Mouse (Mus musculus): ENCODE data around the gene Tmem189. TPM values are rescaled to one million over a fixed set of nuclear protein-coding genes. Genes with fewer than 3 reads are reported as not detected.

Tmem189 gene
- polyA plus RNA-seq, 1 experiment from 2014 or later: 35.5 TPM

DNA sequence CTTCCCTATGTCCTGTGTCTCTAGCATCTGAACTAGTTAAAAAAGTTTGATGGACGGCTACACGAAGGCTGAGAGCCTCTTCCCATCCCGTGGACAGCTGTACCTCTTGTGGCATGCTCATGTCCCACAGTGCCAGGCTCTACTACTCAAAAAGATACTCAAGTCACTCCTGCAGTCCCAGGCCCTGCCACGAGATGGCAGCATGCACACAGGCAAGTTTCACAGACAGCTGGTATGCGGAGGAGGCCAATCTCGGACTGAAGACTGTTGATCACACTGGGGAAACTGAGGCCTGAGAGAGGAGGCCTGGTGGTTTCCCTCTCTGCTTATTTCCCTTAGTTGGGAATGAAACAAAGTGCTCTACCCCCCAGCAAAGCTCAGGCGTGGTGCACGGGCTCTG is 4.5 kb downstream of the Tmem189 start:
- 5% methylated on average over 8 of the region's 8 CpGs for WGBS

GRCm38 (mm10) chr2:167683721-167684120 is 5.9 kb downstream of the Tmem189 start:
- Histone ChIP-seq H3K4me3 (ENCODE audit: low read depth, low read length) (no peak overlapping the region), H3K4me1 (ENCODE audit: control insufficient read depth, insufficient read depth, low read length) (no peaks in the 10 kb centered on the region), H3K9me3 (ENCODE audit: control insufficient read depth, low read length) (no peaks in the 10 kb centered on the region), H3K27me3 (ENCODE audit: control insufficient read depth, insufficient read depth, low read length) (peaks cover 7% of the 10 kb centered on the region; the same call in 1 of the 2 replicates), H3K36me3 (ENCODE audit: control insufficient read depth, insufficient read depth, low read length) (no peaks in the 10 kb centered on the region), H3K4me2 (ENCODE audit: low read depth, severe bottlenecking) (no peak overlapping the region), H3K27ac (replicated peaks; ENCODE audit: low read depth, low read length) (no peak overlapping the region), H3K9ac (ENCODE audit: low read length) (no peak overlapping the region)
- no peak for DNase-seq (ENCODE audit: low spot score)
- WGBS: 84% methylated on average over 3 of the region's 3 CpGs
- ATAC-seq (ENCODE audit: insufficient number of reproducible peaks, low FRiP score, low TSS enrichment, low read depth): no peak

More for the DNA sequence above, 4.5 kb downstream of the Tmem189 start:
- H3K27me3 ChIP-seq (ENCODE audit: control insufficient read depth, insufficient read depth, low read length): peaks cover 15% of the 10 kb centered on the region
- no peaks in the 10 kb centered on the region for H3K36me3 ChIP-seq (ENCODE audit: control insufficient read depth, insufficient read depth, low read length)
- H3K4me3 ChIP-seq (ENCODE audit: low read depth, low read length): no peak overlapping the region
- no peak overlapping the region for H3K4me2 ChIP-seq (ENCODE audit: low read depth, severe bottlenecking)
- no peak overlapping the region for H3K9ac ChIP-seq (ENCODE audit: low read length)
- no peak for ATAC-seq (ENCODE audit: insufficient number of reproducible peaks, low FRiP score, low TSS enrichment, low read depth)
- H3K27ac ChIP-seq (replicated peaks; ENCODE audit: low read depth, low read length): no peak overlapping the region
- DNase-seq (ENCODE audit: low spot score): peak; percentile 99
- H3K9me3 ChIP-seq (ENCODE audit: control insufficient read depth, low read length): no peaks in the 10 kb centered on the region
- peaks cover 9% of the 10 kb centered on the region; the same call in 1 of the 2 replicates for H3K4me1 ChIP-seq (ENCODE audit: control insufficient read depth, insufficient read depth, low read length)

- Histone ChIP-seq H3K9me3 (ENCODE audit: control insufficient read depth, low read length) (no peaks in the 10 kb centered on the region), H3K36me3 (ENCODE audit: control insufficient read depth, insufficient read depth, low read length) (no peaks in the 10 kb centered on the region), H3K9ac (ENCODE audit: low read length) (no peak overlapping the region), H3K4me2 (ENCODE audit: low read depth, severe bottlenecking) (no peak overlapping the region), H3K4me3 (ENCODE audit: low read depth, low read length) (no peak overlapping the region), H3K4me1 (ENCODE audit: control insufficient read depth, insufficient read depth, low read length) (no peaks in the 10 kb centered on the region), H3K27ac (replicated peaks; ENCODE audit: low read depth, low read length) (no peak overlapping the region), H3K27me3 (ENCODE audit: control insufficient read depth, insufficient read depth, low read length) (0 out of 2 replicates have a peak, but pooled peaks cover 1% of the 10 kb centered on the region)
- 48% methylated on average over 5 of the region's 5 CpGs for WGBS
- DNase-seq (ENCODE audit: low spot score): peak; percentile 71
- no peak for ATAC-seq (ENCODE audit: insufficient number of reproducible peaks, low FRiP score, low TSS enrichment, low read depth)
Measured at GRCm38 (mm10) chr2:167680657-167681056, 9.0 kb downstream of the Tmem189 start.

- Histone ChIP-seq H3K27ac (replicated peaks; ENCODE audit: low read depth, low read length) (no peak overlapping the region), H3K27me3 (ENCODE audit: control insufficient read depth, insufficient read depth, low read length) (no peaks in the 10 kb centered on the region), H3K9me3 (ENCODE audit: control insufficient read depth, low read length) (no peaks in the 10 kb centered on the region), H3K4me3 (ENCODE audit: low read depth, low read length) (no peak overlapping the region), H3K36me3 (ENCODE audit: control insufficient read depth, insufficient read depth, low read length) (no peaks in the 10 kb centered on the region), H3K9ac (ENCODE audit: low read length) (no peak overlapping the region), H3K4me2 (ENCODE audit: low read depth, severe bottlenecking) (no peak overlapping the region), H3K4me1 (ENCODE audit: control insufficient read depth, insufficient read depth, low read length) (no peaks in the 10 kb centered on the region)
- peak; percentile 89 for DNase-seq (ENCODE audit: low spot score)
- 3% methylated on average over 13 of the region's 13 CpGs for WGBS
- ATAC-seq (ENCODE audit: insufficient number of reproducible peaks, low FRiP score, low TSS enrichment, low read depth): peak; percentile 52
Measured at GRCm38 (mm10) chr2:167679902-167680430, 9.7 kb downstream of the Tmem189 start.

- no peak overlapping the region for H3K4me2 ChIP-seq (ENCODE audit: low read depth, severe bottlenecking)
- no peak for DNase-seq (ENCODE audit: low spot score)
- no peaks in the 10 kb centered on the region for H3K4me1 ChIP-seq (ENCODE audit: control insufficient read depth, insufficient read depth, low read length)
- no peak for ATAC-seq (ENCODE audit: insufficient number of reproducible peaks, low FRiP score, low TSS enrichment, low read depth)
- no peak overlapping the region for H3K4me3 ChIP-seq (ENCODE audit: low read depth, low read length)
- H3K9ac ChIP-seq (ENCODE audit: low read length): no peak overlapping the region
- no peaks in the 10 kb centered on the region for H3K27me3 ChIP-seq (ENCODE audit: control insufficient read depth, insufficient read depth, low read length)
- no peaks in the 10 kb centered on the region for H3K36me3 ChIP-seq (ENCODE audit: control insufficient read depth, insufficient read depth, low read length)
- no peaks in the 10 kb centered on the region for H3K9me3 ChIP-seq (ENCODE audit: control insufficient read depth, low read length)
- H3K27ac ChIP-seq (replicated peaks; ENCODE audit: low read depth, low read length): no peak overlapping the region
- 42% methylated on average over 5 of the region's 5 CpGs for WGBS
Measured at GRCm38 (mm10) chr2:167678600-167678999, 11.0 kb downstream of the Tmem189 start.

DNA sequence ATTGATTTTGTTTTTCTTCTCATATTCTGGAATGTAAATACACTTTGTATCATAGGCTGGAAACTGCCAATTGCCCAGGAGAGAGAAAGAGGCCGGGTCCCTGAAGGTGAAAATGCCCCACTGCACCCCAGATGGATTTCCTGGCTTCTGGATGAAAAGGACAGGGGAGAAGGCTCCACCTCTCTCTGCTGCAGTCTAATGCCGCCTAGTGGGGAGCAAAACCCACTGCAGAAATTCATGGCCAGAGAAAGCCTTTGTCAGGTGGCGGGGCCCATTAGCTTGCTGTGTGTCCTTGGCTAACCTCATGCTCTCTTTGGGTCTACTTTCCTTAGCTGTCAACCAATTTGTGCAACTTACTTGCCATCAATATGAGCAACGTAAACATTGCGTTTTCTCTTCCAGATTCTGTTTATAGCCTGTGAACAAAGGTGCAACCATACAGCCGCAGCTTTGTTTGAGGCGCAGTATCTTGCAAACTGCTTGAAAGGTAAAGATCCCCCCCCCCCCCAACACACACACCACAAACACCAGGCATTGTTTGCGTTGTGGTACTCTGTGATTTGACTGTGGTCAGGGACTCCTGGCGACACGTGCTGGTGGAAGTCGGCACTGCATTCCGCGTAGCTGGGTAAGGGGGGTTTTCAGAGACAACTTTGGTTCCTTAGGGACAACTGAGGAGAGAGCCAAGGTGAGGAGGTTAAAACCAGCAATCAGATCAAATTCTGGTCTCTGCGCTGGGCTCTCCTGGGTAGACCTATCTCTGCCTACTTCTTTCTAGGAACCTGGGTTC is 14.3 kb downstream of the Tmem189 start:
- Histone ChIP-seq H3K9me3 (ENCODE audit: control insufficient read depth, low read length) (no peaks in the 10 kb centered on the region), H3K27ac (replicated peaks; ENCODE audit: low read depth, low read length) (no peak overlapping the region), H3K4me2 (ENCODE audit: low read depth, severe bottlenecking) (no peak overlapping the region), H3K27me3 (ENCODE audit: control insufficient read depth, insufficient read depth, low read length) (no peaks in the 10 kb centered on the region), H3K36me3 (ENCODE audit: control insufficient read depth, insufficient read depth, low read length) (no peaks in the 10 kb centered on the region), H3K4me1 (ENCODE audit: control insufficient read depth, insufficient read depth, low read length) (no peaks in the 10 kb centered on the region), H3K9ac (ENCODE audit: low read length) (no peak overlapping the region), H3K4me3 (ENCODE audit: low read depth, low read length) (no peak overlapping the region)
- DNase-seq (ENCODE audit: low spot score) (peak; percentile 51), ATAC-seq (ENCODE audit: insufficient number of reproducible peaks, low FRiP score, low TSS enrichment, low read depth) (no peak)
- 39% methylated on average over 14 of the region's 14 CpGs for WGBS

- Histone ChIP-seq H3K27me3 (ENCODE audit: control insufficient read depth, insufficient read depth, low read length) (no peaks in the 10 kb centered on the region), H3K4me1 (ENCODE audit: control insufficient read depth, insufficient read depth, low read length) (no peaks in the 10 kb centered on the region), H3K9ac (ENCODE audit: low read length) (no peak overlapping the region), H3K4me3 (ENCODE audit: low read depth, low read length) (no peak overlapping the region), H3K36me3 (ENCODE audit: control insufficient read depth, insufficient read depth, low read length) (no peaks in the 10 kb centered on the region), H3K27ac (replicated peaks; ENCODE audit: low read depth, low read length) (no peak overlapping the region), H3K4me2 (ENCODE audit: low read depth, severe bottlenecking) (no peak overlapping the region), H3K9me3 (ENCODE audit: control insufficient read depth, low read length) (no peaks in the 10 kb centered on the region)
- ATAC-seq (ENCODE audit: insufficient number of reproducible peaks, low FRiP score, low TSS enrichment, low read depth): no peak
- WGBS: 39% methylated on average over 13 of the region's 13 CpGs
- DNase-seq (ENCODE audit: low spot score): no peak
Measured at GRCm38 (mm10) chr2:167672212-167672685, 17.4 kb downstream of the Tmem189 start.

- ATAC-seq (ENCODE audit: insufficient number of reproducible peaks, low FRiP score, low TSS enrichment, low read depth) (no peak), DNase-seq (ENCODE audit: low spot score) (no peak)
- no peak overlapping the region for H3K4me2 ChIP-seq (ENCODE audit: low read depth, severe bottlenecking)
- 88% methylated on average over 5 of the region's 5 CpGs for WGBS
- no peak overlapping the region for H3K27ac ChIP-seq (replicated peaks; ENCODE audit: low read depth, low read length)
- no peak overlapping the region for H3K4me3 ChIP-seq (ENCODE audit: low read depth, low read length)
- H3K27me3 ChIP-seq (ENCODE audit: control insufficient read depth, insufficient read depth, low read length): no peaks in the 10 kb centered on the region
- no peaks in the 10 kb centered on the region for H3K9me3 ChIP-seq (ENCODE audit: control insufficient read depth, low read length)
- H3K4me1 ChIP-seq (ENCODE audit: control insufficient read depth, insufficient read depth, low read length): no peaks in the 10 kb centered on the region
- no peak overlapping the region for H3K9ac ChIP-seq (ENCODE audit: low read length)
- H3K36me3 ChIP-seq (ENCODE audit: control insufficient read depth, insufficient read depth, low read length): no peaks in the 10 kb centered on the region
Measured at GRCm38 (mm10) chr2:167671101-167671633, 18.5 kb downstream of the Tmem189 start.
